Mouse (Mus musculus): Measurements from ENCODE around the gene Pax5. TPM values are rescaled to one million over a fixed set of nuclear protein-coding genes. Genes with fewer than 3 reads are reported as not detected.

The Pax5 gene
- polyA plus RNA-seq, 1 experiment from 2014 or later: 9.7 TPM

- under 1% methylated on average over 19 of the region's 19 CpGs for WGBS
- H3K4me3 ChIP-seq (replicated peaks): peak overlapping the region; percentile 27
These were observed 3.3 kb upstream of the Pax5 start for GRCm38 (mm10) chr4:44713554-44714051.

DNA sequence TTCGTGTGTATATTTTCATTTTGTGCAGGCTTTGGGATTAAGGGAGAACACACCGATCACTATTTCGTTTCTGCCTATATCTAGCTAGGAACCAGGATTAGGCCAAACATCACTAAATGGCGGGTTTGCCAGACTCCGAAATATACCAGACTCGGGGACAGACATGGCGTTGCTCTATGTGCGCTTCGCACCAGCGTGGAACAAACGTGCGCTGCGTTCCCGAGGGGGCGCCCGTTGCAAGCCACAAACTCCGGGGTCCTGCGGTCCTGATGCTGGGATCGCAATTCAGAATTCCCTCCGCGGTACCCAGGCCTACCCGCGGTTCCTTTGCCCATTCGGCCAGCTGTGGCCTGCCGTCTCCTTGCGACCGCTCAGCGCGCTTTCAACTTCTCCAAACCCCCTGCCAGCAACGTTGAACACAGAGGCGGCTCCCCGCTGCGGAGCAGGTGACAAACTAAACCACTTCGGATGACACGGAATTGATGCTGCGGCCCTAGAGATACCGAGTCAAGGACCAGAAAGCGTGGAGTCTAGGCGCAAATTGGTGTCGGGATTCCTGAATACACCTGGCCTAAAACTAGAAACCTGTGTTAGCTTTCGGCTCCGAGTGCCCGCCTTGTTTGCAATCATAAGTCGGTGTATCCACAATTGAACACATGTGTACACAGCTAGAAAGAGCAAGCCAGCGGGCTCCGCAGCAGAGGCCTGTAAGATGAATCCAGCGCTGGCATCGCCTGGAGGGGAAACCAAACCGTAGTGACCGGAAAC, 2.7 kb upstream of the Pax5 start:
- peak overlapping the region; percentile 70 for H3K27ac ChIP-seq
- H3K27me3 ChIP-seq: peaks cover 88% of the 10 kb centered on the region
- peak overlapping the region; percentile 41 for H3K4me2 ChIP-seq (replicated peaks)
- H3K4me3 ChIP-seq (replicated peaks): peak overlapping the region; percentile 27
- 1% methylated on average over 50 of the region's 50 CpGs for WGBS
- no peak for ATAC-seq
- peaks cover 30% of the 10 kb centered on the region for H3K4me1 ChIP-seq (replicated peaks)
- no peaks in the 10 kb centered on the region for H3K36me3 ChIP-seq
- H3K9me3 ChIP-seq: no peaks in the 10 kb centered on the region
- peak overlapping the region; percentile 57 for H3K9ac ChIP-seq (replicated peaks)

More at GRCm38 (mm10) chr4:44713554-44714051, 3.3 kb upstream of the Pax5 start:
- no peaks in the 10 kb centered on the region for H3K9me3 ChIP-seq
- H3K4me2 ChIP-seq (replicated peaks): peak overlapping the region; percentile 41
- H3K27ac ChIP-seq: peak overlapping the region; percentile 70
- peaks cover 30% of the 10 kb centered on the region for H3K4me1 ChIP-seq (replicated peaks)
- no peak for ATAC-seq
- no peaks in the 10 kb centered on the region for H3K36me3 ChIP-seq
- H3K27me3 ChIP-seq: peaks cover 88% of the 10 kb centered on the region
- H3K9ac ChIP-seq (replicated peaks): peak overlapping the region; percentile 57

- Histone ChIP-seq H3K4me3 (replicated peaks) (peak overlapping the region; percentile 27), H3K4me1 (replicated peaks) (peaks cover 30% of the 10 kb centered on the region), H3K9me3 (no peaks in the 10 kb centered on the region), H3K27me3 (peaks cover 88% of the 10 kb centered on the region), H3K36me3 (no peaks in the 10 kb centered on the region), H3K27ac (peak overlapping the region; percentile 69), H3K4me2 (replicated peaks) (peak overlapping the region; percentile 41), H3K9ac (replicated peaks) (peak overlapping the region; percentile 57)
- under 1% methylated on average over 25 of the region's 25 CpGs for WGBS
- ATAC-seq: no peak
These were observed 1.9 kb upstream of the Pax5 start for GRCm38 (mm10) chr4:44712051-44712700.

- ATAC-seq: no peak
- peaks cover 88% of the 10 kb centered on the region for H3K27me3 ChIP-seq
- peak overlapping the region; percentile 69 for H3K27ac ChIP-seq
- no peaks in the 10 kb centered on the region for H3K9me3 ChIP-seq
- H3K9ac ChIP-seq (replicated peaks): peak overlapping the region; percentile 41; the same call in 1 of the 2 replicates
- H3K4me2 ChIP-seq (replicated peaks): peak overlapping the region; percentile 41
- H3K4me3 ChIP-seq (replicated peaks): peak overlapping the region; percentile 27
- peaks cover 30% of the 10 kb centered on the region for H3K4me1 ChIP-seq (replicated peaks)
- WGBS: 2% methylated on average over 25 of the region's 25 CpGs
- H3K36me3 ChIP-seq: no peaks in the 10 kb centered on the region
These were observed 1.0 kb upstream of the Pax5 start for GRCm38 (mm10) chr4:44711136-44711900.

DNA sequence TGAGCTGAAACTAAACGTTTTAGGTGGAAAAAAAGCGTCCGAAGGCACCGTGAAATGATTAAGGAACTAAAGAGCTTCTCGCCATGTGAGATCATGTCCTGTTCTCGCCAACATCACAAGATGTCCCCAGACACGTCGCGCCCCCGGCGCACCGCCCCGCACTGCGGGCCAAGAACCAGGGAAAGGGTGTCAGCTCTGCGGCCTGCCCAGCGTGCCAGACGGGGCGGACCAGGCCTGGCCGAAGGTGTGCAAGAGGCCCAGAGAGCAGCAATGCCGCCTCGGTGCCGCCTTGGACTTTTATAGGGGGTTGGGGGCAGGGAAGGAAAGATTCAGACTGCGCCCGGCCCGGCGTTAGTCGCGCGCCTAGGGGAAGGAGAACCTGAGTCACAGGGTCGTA, 412 bp upstream of the Pax5 start:
- peak overlapping the region; percentile 41 for H3K4me2 ChIP-seq (replicated peaks)
- H3K36me3 ChIP-seq: no peaks in the 10 kb centered on the region
- peak overlapping the region; percentile 27 for H3K4me3 ChIP-seq (replicated peaks)
- whole genome bisulfite sequencing: 1% methylated on average over 29 of the region's 30 CpGs
- H3K4me1 ChIP-seq (replicated peaks): peaks cover 30% of the 10 kb centered on the region
- peak overlapping the region; percentile 41; the same call in 1 of the 2 replicates for H3K9ac ChIP-seq (replicated peaks)
- peaks cover 92% of the 10 kb centered on the region for H3K27me3 ChIP-seq
- ATAC-seq: 0 out of 2 replicates have a peak, but pooled peaks have one; percentile 7
- peak overlapping the region; percentile 69 for H3K27ac ChIP-seq
- H3K9me3 ChIP-seq: no peaks in the 10 kb centered on the region

GRCm38 (mm10) chr4:44709091-44709695, 1.1 kb downstream of the Pax5 start:
- H3K4me1 ChIP-seq (replicated peaks): peaks cover 31% of the 10 kb centered on the region
- peak overlapping the region; percentile 23 for H3K4me2 ChIP-seq (replicated peaks)
- peaks cover 91% of the 10 kb centered on the region for H3K27me3 ChIP-seq
- H3K27ac ChIP-seq: 0 out of 2 replicates have a peak overlapping the region, but pooled peaks have one; percentile 2
- H3K4me3 ChIP-seq (replicated peaks): peak overlapping the region; percentile 18
- H3K9me3 ChIP-seq: no peaks in the 10 kb centered on the region
- no peak for ATAC-seq
- no peak overlapping the region for H3K9ac ChIP-seq (replicated peaks)
- H3K36me3 ChIP-seq: no peaks in the 10 kb centered on the region

GRCm38 (mm10) chr4:44708311-44708710, 2.0 kb downstream of the Pax5 start:
- ATAC-seq: no peak
- H3K27me3 ChIP-seq: peaks cover 91% of the 10 kb centered on the region
- H3K4me2 ChIP-seq (replicated peaks): peak overlapping the region; percentile 25
- H3K9me3 ChIP-seq: no peaks in the 10 kb centered on the region
- 0 out of 2 replicates have a peak overlapping the region, but pooled peaks have one; percentile 8 for H3K4me3 ChIP-seq (replicated peaks)
- H3K4me1 ChIP-seq (replicated peaks): peaks cover 31% of the 10 kb centered on the region
- H3K9ac ChIP-seq (replicated peaks): no peak overlapping the region
- H3K27ac ChIP-seq: no peak overlapping the region
- no peaks in the 10 kb centered on the region for H3K36me3 ChIP-seq
- WGBS: 45% methylated on average over 8 of the region's 8 CpGs

DNA sequence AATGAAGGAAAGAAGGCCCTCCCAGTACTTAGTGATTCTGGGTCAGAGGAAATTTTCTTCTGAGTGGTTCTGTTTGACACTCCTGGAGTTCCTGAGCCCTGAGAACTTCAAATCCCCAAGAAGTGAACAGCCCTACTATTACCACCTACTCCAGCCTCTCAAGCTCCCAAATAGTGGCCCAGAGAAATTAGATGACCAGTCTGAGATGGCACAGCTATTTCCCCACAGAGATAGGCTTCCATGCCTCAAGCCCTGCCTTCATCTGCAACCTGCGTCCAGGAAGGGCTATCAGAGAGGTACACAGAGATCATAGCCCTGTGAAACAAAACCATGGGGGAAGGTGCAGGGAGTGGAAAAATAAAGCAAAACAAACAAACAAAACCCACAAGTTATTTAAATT, 3.4 kb downstream of the Pax5 start:
- WGBS: 29% methylated on average over 1 of the region's 1 CpGs
- H3K36me3 ChIP-seq: no peaks in the 10 kb centered on the region
- no peak overlapping the region for H3K9ac ChIP-seq (replicated peaks)
- no peak for ATAC-seq
- no peak overlapping the region for H3K4me3 ChIP-seq (replicated peaks)
- no peaks in the 10 kb centered on the region for H3K9me3 ChIP-seq
- H3K27me3 ChIP-seq: peaks cover 96% of the 10 kb centered on the region
- peak overlapping the region; percentile 25 for H3K4me2 ChIP-seq (replicated peaks)
- H3K4me1 ChIP-seq (replicated peaks): peaks cover 29% of the 10 kb centered on the region
- H3K27ac ChIP-seq: no peak overlapping the region

GRCm38 (mm10) chr4:44705967-44706366, 4.3 kb downstream of the Pax5 start:
- Histone ChIP-seq H3K36me3 (no peaks in the 10 kb centered on the region), H3K9ac (replicated peaks) (no peak overlapping the region), H3K4me2 (replicated peaks) (peak overlapping the region; percentile 69), H3K4me3 (replicated peaks) (peak overlapping the region; percentile 13; the same call in 1 of the 2 replicates), H3K27me3 (peaks cover 96% of the 10 kb centered on the region), H3K9me3 (no peaks in the 10 kb centered on the region), H3K27ac (no peak overlapping the region), H3K4me1 (replicated peaks) (peaks cover 33% of the 10 kb centered on the region)
- no peak for ATAC-seq
- 5% methylated on average over 7 of the region's 7 CpGs for WGBS

DNA sequence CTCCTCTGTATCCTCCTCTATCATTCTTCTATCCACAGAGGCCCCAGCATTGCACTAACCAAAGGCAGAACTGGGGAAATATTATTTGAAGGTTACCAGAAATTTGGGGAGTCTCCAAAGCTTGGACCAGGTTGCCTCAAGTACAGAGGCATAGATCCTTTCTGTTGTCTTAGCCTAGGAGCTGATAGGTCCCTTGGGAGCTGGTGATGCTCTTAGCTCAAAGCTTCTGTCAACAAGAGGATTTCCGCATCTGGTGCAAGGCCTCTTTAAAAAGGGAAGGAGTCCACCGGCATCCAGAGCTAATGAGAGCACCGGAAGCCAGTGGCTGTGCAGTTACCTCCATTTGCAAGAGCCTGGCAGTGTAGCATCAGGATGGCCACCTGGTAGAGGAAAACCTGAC, 5.1 kb downstream of the Pax5 start:
- 10% methylated on average over 3 of the region's 3 CpGs for WGBS
- ATAC-seq: no peak
- Histone ChIP-seq H3K4me3 (replicated peaks) (peak overlapping the region; percentile 13; the same call in 1 of the 2 replicates), H3K27ac (no peak overlapping the region), H3K27me3 (peaks cover 99% of the 10 kb centered on the region), H3K36me3 (no peaks in the 10 kb centered on the region), H3K4me1 (replicated peaks) (peaks cover 30% of the 10 kb centered on the region), H3K9me3 (no peaks in the 10 kb centered on the region), H3K9ac (replicated peaks) (no peak overlapping the region), H3K4me2 (replicated peaks) (peak overlapping the region; percentile 69)

DNA sequence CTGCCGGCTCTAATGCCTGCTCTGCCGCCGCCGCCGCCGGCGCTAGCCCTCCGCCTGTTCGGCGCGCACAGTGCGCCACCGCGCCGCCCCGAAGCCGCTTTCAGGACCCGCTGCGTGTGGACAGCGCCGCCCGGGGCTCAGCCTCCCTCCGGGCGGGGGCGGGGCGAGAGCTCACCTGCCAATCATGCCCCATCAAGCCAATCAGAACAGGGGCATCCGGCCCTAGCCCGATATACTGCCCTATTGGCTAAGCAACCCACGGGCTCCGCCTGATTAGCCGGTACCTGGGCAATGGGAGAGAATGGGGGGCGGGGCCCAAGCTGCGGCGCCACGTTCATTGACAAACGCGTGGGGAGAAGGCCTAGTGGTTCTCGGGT, 5.9 kb downstream of the Pax5 start:
- peak; percentile 99 for ATAC-seq
- Histone ChIP-seq H3K27ac (peak overlapping the region; percentile 73), H3K4me3 (replicated peaks) (peak overlapping the region; percentile 51), H3K9ac (replicated peaks) (peak overlapping the region; percentile 67), H3K4me1 (replicated peaks) (peaks cover 30% of the 10 kb centered on the region), H3K27me3 (peaks cover 99% of the 10 kb centered on the region), H3K4me2 (replicated peaks) (peak overlapping the region; percentile 69), H3K36me3 (no peaks in the 10 kb centered on the region), H3K9me3 (no peaks in the 10 kb centered on the region)
- under 1% methylated on average over 32 of the region's 38 CpGs for WGBS
